Mouse (Mus musculus) neural tube, embryonic 15.5 days (tissue): Measurements from ENCODE around the gene Pkib. TPM values are rescaled to one million over a fixed set of nuclear protein-coding genes. Genes with fewer than 3 reads are reported as not detected.
A peak's percentile ranks its signal among the peaks of the same experiment; 100 is the strongest.

Experiments used
- ATAC-seq: fragments of 200-750 bp; cut with Nextera tagmentation; 2 replicates; pipeline ENCODE4 v1.8.0; 2017; ENCODE audit warnings: mild to moderate bottlenecking, moderate TSS enrichment, moderate library complexity; ENCODE audit not compliant: low FRiP score
- H3K27ac ChIP-seq: fragments of 300-500 bp; sonication (generic); replicated peaks from 2 replicates; pipeline ENCODE4 v1.5.1; 2015; ENCODE audit warnings: mild to moderate bottlenecking, inconsistent platforms
- H3K27me3 ChIP-seq: fragments of 300-500 bp; sonication (generic); replicated peaks from 2 replicates; pipeline ENCODE4 v1.6.1; 2015; ENCODE audit warnings: inconsistent platforms
- H3K36me3 ChIP-seq: fragments of 300-500 bp; sonication (generic); 2 replicates; pipeline ENCODE4 v1.6.1; 2015; ENCODE audit warnings: inconsistent platforms
- H3K4me1 ChIP-seq: fragments of 300-500 bp; sonication (generic); 2 replicates; pipeline ENCODE4 v1.6.1; 2015; ENCODE audit warnings: inconsistent platforms
- H3K4me2 ChIP-seq: fragments of 300-500 bp; sonication (generic); 2 replicates; pipeline ENCODE4 v1.6.1; 2015; ENCODE audit warnings: inconsistent platforms, mild to moderate bottlenecking, moderate library complexity
- H3K4me3 ChIP-seq: fragments of 300-500 bp; sonication (generic); replicated peaks from 2 replicates; pipeline ENCODE4 v1.5.1; 2015; ENCODE audit warnings: mild to moderate bottlenecking, inconsistent platforms
- H3K9ac ChIP-seq: fragments of 300-500 bp; sonication (generic); replicated peaks from 2 replicates; pipeline ENCODE4 v1.6.1; 2015; ENCODE audit warnings: mild to moderate bottlenecking, inconsistent platforms
- H3K9me3 ChIP-seq: fragments of 300-500 bp; sonication (generic); replicated peaks from 2 replicates; pipeline ENCODE4 v1.6.1; 2016; ENCODE audit warnings: inconsistent platforms
- WGBS: fragments of 180-500 bp; shearing (Covaris S2); methylation state at CpG from one replicate; pipeline ENCODE4 v1.1.7; 2015; ENCODE audit warnings: mixed read lengths; 5-methylcytosine and 5-hydroxymethylcytosine counted together
- polyA plus RNA-seq: library from polyadenylated mRNA; unstranded; fragments of >200 nt; fragmentation: Nextera tagmentation; extraction: Ambion mirVana; gene quantifications from 2 replicates; pipeline ENCODE4 v1.2.1, GENCODE M21; 2015

Gene Pkib
- 5.1 and 5.2 TPM in 2 replicates for polyA plus RNA-seq

GRCm38 (mm10) chr10:57631896-57632867, at the start of gene Pkib:
Pkib (plus strand) TSS chr10:57631981.
- Histone ChIP-seq H3K27ac (no peak within 1 kb of the TSS), H3K4me2 (peak within 1 kb of the TSS; percentile 94), H3K4me3 (peak within 1 kb of the TSS; percentile 55), H3K4me1 (peaks cover 10% of the 10 kb centered on the region; the same call in 1 of the 2 replicates), H3K36me3 (no peaks in the 10 kb centered on the region), H3K27me3 (0 out of 2 replicates have a peak, but pooled peaks cover 3% of the 10 kb centered on the region), H3K9ac (peak within 1 kb of the TSS; percentile 61), H3K9me3 (no peaks in the 10 kb centered on the region)
- WGBS: 2% methylated on average over 41 of the region's 41 CpGs
- peak; percentile 95 for ATAC-seq

DNA sequence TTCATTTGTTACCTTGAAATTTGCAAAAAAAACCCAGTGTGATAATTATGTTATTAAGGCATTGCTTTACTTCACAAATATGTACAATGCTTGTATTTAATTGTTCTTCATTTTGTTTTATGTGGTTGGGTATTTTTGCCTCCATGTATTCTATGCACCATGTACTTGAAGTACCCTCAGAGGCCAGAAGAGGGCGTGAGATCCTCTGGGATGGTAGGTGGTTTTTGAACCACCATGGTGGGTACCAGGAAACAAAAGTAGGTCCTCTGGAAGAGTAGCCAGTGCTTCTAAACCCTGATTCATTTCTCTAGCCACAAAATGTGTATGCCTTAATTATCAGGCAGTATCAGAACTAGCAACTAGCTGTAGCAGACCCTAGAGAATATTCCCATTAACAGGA, 47.9 kb upstream of the Pkib start:
- 45% methylated on average over 1 of the region's 1 CpGs for WGBS
- H3K4me3 ChIP-seq: no peak overlapping the region
- no peak for ATAC-seq

GRCm38 (mm10) chr10:57594266-57594665, 37.5 kb upstream of the Pkib start:
- H3K9ac ChIP-seq: no peak overlapping the region
- no peak for ATAC-seq
- H3K27me3 ChIP-seq: no peaks in the 10 kb centered on the region
- H3K9me3 ChIP-seq: no peaks in the 10 kb centered on the region
- no peak overlapping the region for H3K4me3 ChIP-seq
- H3K36me3 ChIP-seq: no peaks in the 10 kb centered on the region
- no peak overlapping the region for H3K27ac ChIP-seq
- 77% methylated on average over 2 of the region's 2 CpGs for WGBS
- no peak overlapping the region for H3K4me2 ChIP-seq
- no peaks in the 10 kb centered on the region for H3K4me1 ChIP-seq

More for the DNA sequence above, 47.9 kb upstream of the Pkib start:
- Histone ChIP-seq H3K36me3 (no peaks in the 10 kb centered on the region), H3K9ac (no peak overlapping the region), H3K4me1 (no peaks in the 10 kb centered on the region), H3K27me3 (no peaks in the 10 kb centered on the region), H3K4me2 (no peak overlapping the region), H3K9me3 (no peaks in the 10 kb centered on the region), H3K27ac (no peak overlapping the region)

- ATAC-seq: no peak
- no peak overlapping the region for H3K27ac ChIP-seq
- no peak overlapping the region for H3K4me2 ChIP-seq
- H3K36me3 ChIP-seq: no peaks in the 10 kb centered on the region
- 80% methylated on average over 2 of the region's 2 CpGs for WGBS
- H3K27me3 ChIP-seq: no peaks in the 10 kb centered on the region
- no peak overlapping the region for H3K9ac ChIP-seq
- H3K4me1 ChIP-seq: no peaks in the 10 kb centered on the region
- no peak overlapping the region for H3K4me3 ChIP-seq
- no peaks in the 10 kb centered on the region for H3K9me3 ChIP-seq
Observed at GRCm38 (mm10) chr10:57597172-57597571, 34.6 kb upstream of the Pkib start.

GRCm38 (mm10) chr10:57602951-57603350, 28.8 kb upstream of the Pkib start:
- no peak overlapping the region for H3K27ac ChIP-seq
- no peaks in the 10 kb centered on the region for H3K9me3 ChIP-seq
- no peaks in the 10 kb centered on the region for H3K4me1 ChIP-seq
- no peaks in the 10 kb centered on the region for H3K36me3 ChIP-seq
- H3K4me2 ChIP-seq: no peak overlapping the region
- ATAC-seq: no peak
- H3K4me3 ChIP-seq: no peak overlapping the region
- H3K27me3 ChIP-seq: no peaks in the 10 kb centered on the region
- 90% methylated on average over 4 of the region's 4 CpGs for WGBS
- H3K9ac ChIP-seq: no peak overlapping the region

- no peak overlapping the region for H3K4me2 ChIP-seq
- no peak overlapping the region for H3K27ac ChIP-seq
- no peaks in the 10 kb centered on the region for H3K36me3 ChIP-seq
- 91% methylated on average over 10 of the region's 10 CpGs for WGBS
- ATAC-seq: no peak
- no peak overlapping the region for H3K4me3 ChIP-seq
- no peaks in the 10 kb centered on the region for H3K27me3 ChIP-seq
- H3K9ac ChIP-seq: no peak overlapping the region
- H3K4me1 ChIP-seq: no peaks in the 10 kb centered on the region
- H3K9me3 ChIP-seq: no peaks in the 10 kb centered on the region
Observed at GRCm38 (mm10) chr10:57623311-57623710, 8.5 kb upstream of the Pkib start.

GRCm38 (mm10) chr10:57627773-57628172, 4.0 kb upstream of the Pkib start:
- Histone ChIP-seq H3K9me3 (no peaks in the 10 kb centered on the region), H3K27me3 (0 out of 2 replicates have a peak, but pooled peaks cover under 1% of the 10 kb centered on the region), H3K9ac (no peak overlapping the region), H3K27ac (no peak overlapping the region), H3K4me1 (peaks cover 9% of the 10 kb centered on the region; the same call in 1 of the 2 replicates), H3K4me2 (no peak overlapping the region), H3K4me3 (no peak overlapping the region), H3K36me3 (no peaks in the 10 kb centered on the region)
- WGBS: 88% methylated on average over 2 of the region's 2 CpGs
- no peak for ATAC-seq

DNA sequence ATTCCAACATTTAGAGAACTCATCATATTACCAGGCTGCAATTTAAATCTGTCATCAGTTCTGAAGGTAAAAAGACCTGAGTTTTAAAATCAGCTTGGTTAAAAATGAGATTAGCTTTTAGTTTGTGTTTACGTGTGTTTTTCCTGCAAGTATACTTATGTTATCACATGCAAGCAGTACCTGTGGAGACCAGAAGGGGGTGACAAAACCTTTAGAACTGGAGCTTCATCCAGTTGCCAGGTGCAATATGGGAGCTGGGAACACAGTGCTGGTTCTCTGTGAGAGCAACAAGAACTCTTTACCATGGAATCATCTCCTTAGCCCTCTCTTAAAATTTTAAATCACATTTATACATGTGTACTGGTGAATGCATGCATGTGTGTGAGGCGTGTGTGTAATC, 1.2 kb upstream of the Pkib start:
- Histone ChIP-seq H3K4me3 (no peak overlapping the region), H3K4me2 (no peak overlapping the region), H3K9ac (no peak overlapping the region), H3K36me3 (no peaks in the 10 kb centered on the region), H3K9me3 (no peaks in the 10 kb centered on the region), H3K27ac (no peak overlapping the region), H3K27me3 (0 out of 2 replicates have a peak, but pooled peaks cover 3% of the 10 kb centered on the region), H3K4me1 (peaks cover 10% of the 10 kb centered on the region; the same call in 1 of the 2 replicates)
- WGBS: 98% methylated on average over 2 of the region's 2 CpGs
- ATAC-seq: no peak

GRCm38 (mm10) chr10:57632868-57633240, 1.1 kb downstream of the Pkib start:
- H3K9me3 ChIP-seq: no peaks in the 10 kb centered on the region

GRCm38 (mm10) chr10:57636970-57637369, 5.2 kb downstream of the Pkib start:
- no peak overlapping the region for H3K27ac ChIP-seq
- no peak overlapping the region for H3K4me2 ChIP-seq
- ATAC-seq: no peak
- H3K36me3 ChIP-seq: no peaks in the 10 kb centered on the region
- 78% methylated on average over 4 of the region's 4 CpGs for WGBS
- H3K4me1 ChIP-seq: peaks cover 8% of the 10 kb centered on the region; the same call in 1 of the 2 replicates
- H3K9ac ChIP-seq: no peak overlapping the region
- H3K4me3 ChIP-seq: no peak overlapping the region
- H3K9me3 ChIP-seq: no peaks in the 10 kb centered on the region
- H3K27me3 ChIP-seq: 0 out of 2 replicates have a peak, but pooled peaks cover 3% of the 10 kb centered on the region

More at GRCm38 (mm10) chr10:57632868-57633240, 1.1 kb downstream of the Pkib start:
- Histone ChIP-seq H3K4me3 (peak overlapping the region; percentile 55), H3K27ac (no peak overlapping the region), H3K9ac (no peak overlapping the region; the same call in 1 of the 2 replicates), H3K27me3 (0 out of 2 replicates have a peak, but pooled peaks cover 3% of the 10 kb centered on the region), H3K36me3 (no peaks in the 10 kb centered on the region), H3K4me2 (peak overlapping the region; percentile 94), H3K4me1 (peaks cover 10% of the 10 kb centered on the region; the same call in 1 of the 2 replicates)
- no peak for ATAC-seq
- WGBS: 81% methylated on average over 4 of the region's 4 CpGs

- no peak for ATAC-seq
- Histone ChIP-seq H3K9ac (no peak overlapping the region), H3K4me3 (no peak overlapping the region), H3K4me2 (no peak overlapping the region), H3K36me3 (no peaks in the 10 kb centered on the region), H3K4me1 (no peaks in the 10 kb centered on the region), H3K27ac (no peak overlapping the region), H3K9me3 (no peaks in the 10 kb centered on the region), H3K27me3 (no peaks in the 10 kb centered on the region)
- 80% methylated on average over 4 of the region's 4 CpGs for WGBS
Observed at GRCm38 (mm10) chr10:57638250-57638649, 6.5 kb downstream of the Pkib start.

DNA sequence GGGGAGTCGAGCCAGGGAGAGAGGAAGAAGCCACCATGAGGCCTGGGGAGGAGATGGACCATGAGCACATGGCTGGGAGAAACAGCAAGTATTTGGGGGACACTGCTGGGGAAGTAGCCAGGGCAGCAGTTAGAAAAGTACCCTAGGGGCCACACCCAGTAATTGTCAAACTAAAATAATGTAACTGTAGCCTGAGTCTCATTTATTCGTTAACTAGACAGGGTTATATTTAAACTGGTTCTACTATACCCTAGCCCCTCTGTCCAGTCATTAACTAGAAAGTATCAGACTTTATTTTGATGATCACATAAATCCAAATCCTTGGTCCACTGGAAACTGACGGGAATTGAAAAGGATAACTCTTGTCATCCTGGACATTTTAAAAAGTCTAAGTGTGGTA, 7.8 kb downstream of the Pkib start:
- WGBS: 72% methylated on average over 3 of the region's 3 CpGs
- Histone ChIP-seq H3K27ac (no peak overlapping the region), H3K4me2 (no peak overlapping the region), H3K27me3 (no peaks in the 10 kb centered on the region), H3K36me3 (no peaks in the 10 kb centered on the region), H3K9ac (no peak overlapping the region), H3K9me3 (no peaks in the 10 kb centered on the region), H3K4me3 (no peak overlapping the region), H3K4me1 (no peaks in the 10 kb centered on the region)
- no peak for ATAC-seq
